In the genomic region with DNA sequence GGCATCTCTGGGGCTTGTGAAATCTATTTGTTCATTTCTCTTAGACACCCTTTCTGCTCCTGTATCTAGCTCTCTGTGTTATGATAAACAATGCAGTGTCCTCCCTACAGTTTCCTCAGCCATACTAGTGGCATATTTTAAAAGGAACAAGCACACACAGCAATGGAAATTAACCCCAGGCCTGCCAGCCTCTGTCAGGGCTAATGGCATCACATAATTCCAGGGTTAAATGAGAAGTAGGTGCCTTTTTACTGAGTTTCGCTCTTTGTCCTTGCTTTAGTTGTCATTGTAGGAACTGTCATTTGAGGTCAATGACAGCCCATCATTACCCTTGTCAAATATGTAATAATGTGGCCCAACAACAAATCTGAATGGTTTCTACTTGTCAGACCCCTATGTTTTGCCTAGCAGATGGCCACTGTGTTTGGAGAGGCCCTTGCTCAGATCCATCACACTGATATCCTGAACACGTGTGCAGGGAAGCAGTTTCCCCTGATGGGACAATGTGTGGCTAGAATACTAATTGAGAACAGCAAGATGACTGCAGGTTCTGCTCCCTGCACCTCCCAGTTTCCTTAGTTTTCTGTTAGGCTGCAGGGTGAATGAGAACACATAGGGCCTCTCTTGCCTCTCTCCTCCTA, we compare ENCODE assay signal across 21 mouse cellular contexts.
DNase-seq lines count a peak whose midpoint lies in the region; ATAC-seq and TF ChIP-seq lines count a peak whose summit lies in the region.
"Had no signal": no experiment of that assay in that cellular context is flagged by ENCODE, and none has a peak within 500 bp of the region (broad histone marks: within the 10 kb centered on the region; RNA-seq: fewer than 3 reads in every experiment).

No protein-coding gene starts in this region.

- no peaks in the 10 kb centered on the region for H3K9me3 ChIP-seq in forebrain, embryonic 13.5 days (replicated peaks)
- no peaks in the 10 kb centered on the region for H3K9me3 ChIP-seq in hindbrain, embryonic 14.5 days (ENCODE audit: control insufficient read depth, low read length)
- H3K9me3 ChIP-seq in midbrain, embryonic 15.5 days = no peaks in the 10 kb centered on the region
- H3K9me3 ChIP-seq: heart, embryonic 12.5 days; limb, embryonic 10.5 days had no signal

- H3K27ac ChIP-seq in forebrain, embryonic 13.5 days = no peak overlapping the region
- no peak overlapping the region for H3K27ac ChIP-seq in hindbrain, embryonic 14.5 days
- no peak overlapping the region for H3K27ac ChIP-seq in midbrain, embryonic 15.5 days
- H3K27ac ChIP-seq: left cerebral cortex, adult 2 months; limb, embryonic 10.5 days had no signal

- 53% methylated on average over 2 of the region's 2 CpGs for WGBS in forebrain, embryonic 13.5 days
- 49% methylated on average over 2 of the region's 2 CpGs for WGBS in hindbrain, embryonic 14.5 days
- WGBS in midbrain, embryonic 15.5 days = 50% methylated on average over 2 of the region's 2 CpGs

- peak; percentile 84 for DNase-seq in brain, embryonic 14.5 days (ENCODE audit: low read depth)
- no peak for DNase-seq in hindbrain, embryonic 14.5 days (ENCODE audit: low spot score)
- no peak for DNase-seq in adrenal gland, postnatal 25 days
- DNase-seq in cerebellum, adult 9-10 months = no peak
- DNase-seq in lung, postnatal 14 days = no peak
- DNase-seq: adrenal gland, adult 8-10 months; cerebellum, adult 11-12 months; cerebellum, postnatal 25 days; embryo, embryonic 11 days; heart, postnatal 14 days; kidney, postnatal 36 days; layer of hippocampus, adult 9-11 months; lung, adult 18-20 months; lung, postnatal 4 days; right cerebral cortex, adult 18-20 months; thymus, postnatal 14 days had no signal

- no peak overlapping the region for H3K4me2 ChIP-seq in forebrain, embryonic 13.5 days
- no peak overlapping the region for H3K4me2 ChIP-seq in hindbrain, embryonic 14.5 days (replicated peaks)
- no peak overlapping the region for H3K4me2 ChIP-seq in midbrain, embryonic 15.5 days
- H3K4me2 ChIP-seq: heart, embryonic 12.5 days had no signal

- no peak overlapping the region for H3K9ac ChIP-seq in forebrain, embryonic 13.5 days
- H3K9ac ChIP-seq in hindbrain, embryonic 14.5 days = no peak overlapping the region
- H3K9ac ChIP-seq in midbrain, embryonic 15.5 days = no peak overlapping the region
- H3K9ac ChIP-seq: heart, embryonic 12.5 days had no signal

- H3K4me3 ChIP-seq in forebrain, embryonic 13.5 days = no peak overlapping the region
- H3K4me3 ChIP-seq in hindbrain, embryonic 14.5 days (replicated peaks; ENCODE audit: low read length) = no peak overlapping the region
- no peak overlapping the region for H3K4me3 ChIP-seq in midbrain, embryonic 15.5 days
- H3K4me3 ChIP-seq: heart, embryonic 12.5 days; left cerebral cortex, adult 2 months; limb, embryonic 10.5 days had no signal

- H3K27me3 ChIP-seq in forebrain, embryonic 13.5 days = no peaks in the 10 kb centered on the region
- H3K27me3 ChIP-seq in hindbrain, embryonic 14.5 days (ENCODE audit: control insufficient read depth, insufficient read depth, low read length) = no peaks in the 10 kb centered on the region
- no peaks in the 10 kb centered on the region for H3K27me3 ChIP-seq in midbrain, embryonic 15.5 days (replicated peaks)
- H3K27me3 ChIP-seq: heart, embryonic 12.5 days had no signal

- ATAC-seq in forebrain, embryonic 13.5 days = peak; percentile 90
- ATAC-seq in hindbrain, embryonic 14.5 days (ENCODE audit: low FRiP score) = peak; percentile 69
- peak; percentile 83; the same call in 1 of the 2 replicates for ATAC-seq in midbrain, embryonic 15.5 days (replicated peaks)

- TF ChIP-seq POLR2A in brain, embryonic 14.5 days (IDR thresholded peaks at IDR 0.05; ENCODE audit: borderline replicate concordance, extremely low read depth, insufficient read depth, insufficient read length, poor library complexity, severe bottlenecking) = no peak

- no peaks in the 10 kb centered on the region for H3K4me1 ChIP-seq in forebrain, embryonic 13.5 days
- peaks cover 6% of the 10 kb centered on the region; the same call in 1 of the 2 replicates for H3K4me1 ChIP-seq in hindbrain, embryonic 14.5 days (replicated peaks; ENCODE audit: control insufficient read depth, insufficient read depth, low read length)
- no peaks in the 10 kb centered on the region for H3K4me1 ChIP-seq in midbrain, embryonic 15.5 days
- H3K4me1 ChIP-seq: heart, embryonic 12.5 days; limb, embryonic 10.5 days had no signal

- H3K36me3 ChIP-seq in forebrain, embryonic 13.5 days (ENCODE audit: poor library complexity, severe bottlenecking) = no peaks in the 10 kb centered on the region
- H3K36me3 ChIP-seq in hindbrain, embryonic 14.5 days (replicated peaks; ENCODE audit: control insufficient read depth, insufficient read depth) = no peaks in the 10 kb centered on the region
- H3K36me3 ChIP-seq in midbrain, embryonic 15.5 days (replicated peaks) = no peaks in the 10 kb centered on the region
- H3K36me3 ChIP-seq: heart, embryonic 12.5 days; limb, embryonic 10.5 days had no signal

- no peak for TF ChIP-seq CTCF in brain, embryonic 14.5 days (IDR thresholded peaks at IDR 0.05; ENCODE audit: borderline replicate concordance, extremely low read depth, insufficient read depth, insufficient read length)
